In the genomic region with DNA sequence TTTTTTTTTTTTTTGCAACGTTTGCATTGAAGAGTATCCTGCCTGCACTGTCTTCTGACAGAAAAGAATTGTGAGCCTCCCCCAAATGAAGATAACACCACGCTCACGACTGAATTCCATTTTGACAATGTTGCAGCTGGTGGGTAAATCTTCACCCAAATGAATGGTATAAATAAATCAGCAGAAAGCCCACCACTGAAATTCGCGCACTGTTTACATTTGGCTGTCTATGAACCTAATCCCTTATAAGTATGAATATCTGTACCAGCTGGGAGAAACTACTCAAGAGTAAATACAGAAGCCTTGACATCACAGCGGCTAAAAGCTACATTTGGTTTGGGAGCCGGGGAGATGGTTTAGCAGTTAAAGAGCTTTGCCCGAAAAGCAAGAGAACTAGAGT, we compare ENCODE assay signal across 8 mouse cellular contexts.
DNase-seq lines count a peak whose midpoint lies in the region; ATAC-seq and TF ChIP-seq lines count a peak whose summit lies in the region.

No protein-coding gene starts in this region.

- no peak for DNase-seq in heart, postnatal 10 days
- no peak for DNase-seq in liver, postnatal 0 days
- no peak for DNase-seq in urinary bladder, postnatal 14 days (ENCODE audit: low spot score)
- DNase-seq in layer of hippocampus, postnatal 36 days, result no peak

- H3K9ac ChIP-seq in heart, embryonic 14.5 days (ENCODE audit: low read length), result peak overlapping the region; percentile 65; the same call in 1 of the 2 replicates
- 0 out of 2 replicates have a peak overlapping the region, but pooled peaks have one; percentile 43 for H3K9ac ChIP-seq in ES-Bruce4 (ENCODE audit: low read depth, poor library complexity, severe bottlenecking)
- peak overlapping the region; percentile 69 for H3K9ac ChIP-seq in forebrain, embryonic 16.5 days (replicated peaks; ENCODE audit: low read depth, low read length)
- H3K9ac ChIP-seq in liver, postnatal 0 days (replicated peaks), result no peak overlapping the region

- no peak for TF ChIP-seq POLR2A in ES-Bruce4 (IDR thresholded peaks at IDR 0.05; ENCODE audit: insufficient read depth, low read length)

- ATAC-seq in heart, embryonic 14.5 days (ENCODE audit: insufficient number of reproducible peaks, insufficient read depth, low FRiP score, low read depth), result no peak
- ATAC-seq in forebrain, embryonic 16.5 days, result peak; percentile 39
- no peak for ATAC-seq in liver, postnatal 0 days
- ATAC-seq in inflammation-experienced regulatory T-cells, adult 6 months, result no peak

- H3K4me3 ChIP-seq in heart, embryonic 14.5 days (ENCODE audit: control insufficient read depth in 1 of 2, insufficient read depth in 1 of 2, low read depth in 1 of 2, low read length in 2 of 2), result peak overlapping the region; percentile 41 to 52; a peak in 2 of 4 replicates
- no peak overlapping the region for H3K4me3 ChIP-seq in ES-Bruce4 (ENCODE audit: low read depth, low read length)
- peak overlapping the region; percentile 52 for H3K4me3 ChIP-seq in forebrain, embryonic 16.5 days (replicated peaks; ENCODE audit: low read length)
- peak overlapping the region; percentile 20; the same call in 1 of the 2 replicates for H3K4me3 ChIP-seq in liver, postnatal 0 days (ENCODE audit: low read depth, low read length)

- TF ChIP-seq CTCF in ES-Bruce4 (IDR thresholded peaks at IDR 0.05; ENCODE audit: low read depth, low read length), result no peak
- no peak for TF ChIP-seq CTCF in liver, postnatal 0 days (IDR thresholded peaks at IDR 0.05; ENCODE audit: low read depth)

- intact Hi-C loops in heart, postnatal 10 days (cut with DNase I), result no loop called here

- peak overlapping the region; percentile 71 for H3K4me2 ChIP-seq in heart, embryonic 14.5 days (ENCODE audit: low read length)
- peak overlapping the region; percentile 67 for H3K4me2 ChIP-seq in forebrain, embryonic 16.5 days (ENCODE audit: low read length)
- no peak overlapping the region for H3K4me2 ChIP-seq in liver, postnatal 0 days (ENCODE audit: low read depth, low read length)

- WGBS in heart, embryonic 14.5 days, result 41% methylated on average over 8 of the region's 8 CpGs
- WGBS in forebrain, embryonic 16.5 days, result 12% methylated on average over 8 of the region's 8 CpGs
- WGBS in liver, postnatal 0 days (ENCODE audit: insufficient replicate concordance), result 68% methylated on average over 8 of the region's 8 CpGs

- no peak for TF ChIP-seq EP300 in ES-Bruce4 (IDR thresholded peaks at IDR 0.05; ENCODE audit: insufficient read depth, low read depth, low read length)
- no peak for TF ChIP-seq EP300 in liver, postnatal 0 days (IDR thresholded peaks at IDR 0.05; ENCODE audit: low read depth)

- H3K27me3 ChIP-seq in heart, embryonic 14.5 days (ENCODE audit: control insufficient read depth, insufficient read depth, low read length), result no peaks in the 10 kb centered on the region
- H3K27me3 ChIP-seq in ES-Bruce4 (ENCODE audit: control insufficient read depth, insufficient read depth, low read length, poor library complexity, severe bottlenecking), result 0 out of 2 replicates have a peak, but pooled peaks cover 1% of the 10 kb centered on the region
- no peaks in the 10 kb centered on the region for H3K27me3 ChIP-seq in forebrain, embryonic 16.5 days (replicated peaks; ENCODE audit: control insufficient read depth, insufficient read depth, low read length)
- H3K27me3 ChIP-seq in liver, postnatal 0 days (ENCODE audit: insufficient read depth, low read length), result no peaks in the 10 kb centered on the region

- no peaks in the 10 kb centered on the region for H3K9me3 ChIP-seq in heart, embryonic 14.5 days (ENCODE audit: control insufficient read depth, low read length)
- H3K9me3 ChIP-seq in ES-Bruce4 (replicated peaks; ENCODE audit: control insufficient read depth, insufficient read depth, low read length, poor library complexity, severe bottlenecking), result no peaks in the 10 kb centered on the region
- H3K9me3 ChIP-seq in forebrain, embryonic 16.5 days (ENCODE audit: control insufficient read depth, low read length), result no peaks in the 10 kb centered on the region
- H3K9me3 ChIP-seq in liver, postnatal 0 days (ENCODE audit: low read length), result no peaks in the 10 kb centered on the region

- no peaks in the 10 kb centered on the region for H3K4me1 ChIP-seq in heart, embryonic 14.5 days (ENCODE audit: control insufficient read depth in 2 of 2, insufficient read depth in 2 of 2, low read length in 2 of 2)
- H3K4me1 ChIP-seq in ES-Bruce4 (ENCODE audit: control insufficient read depth, insufficient read depth, low read length), result no peaks in the 10 kb centered on the region
- H3K4me1 ChIP-seq in forebrain, embryonic 16.5 days (replicated peaks; ENCODE audit: control insufficient read depth, insufficient read depth, low read length), result no peaks in the 10 kb centered on the region
- no peaks in the 10 kb centered on the region for H3K4me1 ChIP-seq in liver, postnatal 0 days (ENCODE audit: insufficient read depth)

- H3K36me3 ChIP-seq in heart, embryonic 14.5 days (ENCODE audit: control insufficient read depth, insufficient read depth, low read length), result no peaks in the 10 kb centered on the region
- no peaks in the 10 kb centered on the region for H3K36me3 ChIP-seq in ES-Bruce4 (ENCODE audit: control insufficient read depth, insufficient read depth, low read length, poor library complexity, severe bottlenecking)
- H3K36me3 ChIP-seq in forebrain, embryonic 16.5 days (ENCODE audit: control insufficient read depth, insufficient read depth), result no peaks in the 10 kb centered on the region
- H3K36me3 ChIP-seq in liver, postnatal 0 days (replicated peaks; ENCODE audit: insufficient read depth, low read length), result no peaks in the 10 kb centered on the region

- no peak overlapping the region for H3K27ac ChIP-seq in heart, embryonic 14.5 days (replicated peaks in 1 of 2; ENCODE audit: control insufficient read depth in 1 of 2, insufficient read depth in 1 of 2, low read depth in 2 of 2, low read length in 2 of 2)
- no peak overlapping the region for H3K27ac ChIP-seq in ES-Bruce4 (ENCODE audit: insufficient read depth, low read length)
- H3K27ac ChIP-seq in forebrain, embryonic 16.5 days (ENCODE audit: low read length), result peak overlapping the region; percentile 88
- H3K27ac ChIP-seq in liver, postnatal 0 days (ENCODE audit: low read depth), result no peak overlapping the region
